Mouse (Mus musculus) bone marrow macrophage, adult 2 months (primary cell): Measurements from ENCODE around the gene Apoc2.

Source experiments
- CTCF ChIP-seq: IDR thresholded peaks from 2 replicates; pipeline ENCODE4 v1.5.1; 2012; ENCODE audit warnings: low read depth, mild to moderate bottlenecking, low read length, moderate library complexity
- POLR2A ChIP-seq: IDR thresholded peaks from 2 replicates; pipeline ENCODE4 v1.6.1; 2012; ENCODE audit warnings: mild to moderate bottlenecking, low read depth, low read length, borderline replicate concordance

GRCm38 (mm10) chr7:19680702-19681101 is 3.0 kb upstream of the Apoc2 start:
- TF ChIP-seq CTCF (no peak), POLR2A (no peak)
